Mouse (Mus musculus): ENCODE data around the gene Nos3. TPM values are rescaled to one million over a fixed set of nuclear protein-coding genes. Genes with fewer than 3 reads are reported as not detected.
A peak's percentile ranks its signal among the peaks of the same experiment; 100 is the strongest.

The Nos3 gene
- polyA plus RNA-seq, 1 experiment, result 10.2 TPM

- Histone ChIP-seq H3K27ac (replicated peaks; ENCODE audit: low read depth, low read length) (no peak overlapping the region), H3K4me3 (ENCODE audit: insufficient read depth, low read depth, low read length) (no peak overlapping the region), H3K4me1 (ENCODE audit: control insufficient read depth, insufficient read depth, insufficient read length, low read length) (peaks cover 7% of the 10 kb centered on the region)
These were observed 14.1 kb downstream of the Nos3 start for GRCm38 (mm10) chr5:24378700-24379099.

DNA sequence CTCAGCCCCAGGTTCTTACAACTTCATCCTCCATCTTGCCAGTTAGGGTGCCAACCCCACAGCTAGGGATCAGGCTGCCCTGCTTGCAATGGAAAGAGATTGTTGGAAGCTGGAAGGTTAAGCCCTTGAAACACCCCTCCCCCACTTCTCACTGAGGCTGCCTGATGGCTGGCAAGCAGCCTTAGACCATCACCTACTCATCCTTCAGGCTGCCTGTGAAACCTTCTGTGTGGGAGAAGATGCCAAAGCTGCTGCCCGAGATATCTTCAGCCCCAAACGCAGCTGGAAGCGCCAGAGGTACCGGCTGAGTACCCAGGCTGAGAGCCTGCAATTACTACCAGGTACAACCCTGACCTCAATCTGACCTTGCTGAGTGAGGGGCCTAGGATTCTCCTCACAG lies 14.9 kb downstream of the Nos3 start:
- Histone ChIP-seq H3K4me1 (ENCODE audit: control insufficient read depth, insufficient read depth, insufficient read length, low read length) (peaks cover 10% of the 10 kb centered on the region), H3K4me3 (ENCODE audit: insufficient read depth, low read depth, low read length) (no peak overlapping the region), H3K27ac (replicated peaks; ENCODE audit: low read depth, low read length) (no peak overlapping the region)

DNA sequence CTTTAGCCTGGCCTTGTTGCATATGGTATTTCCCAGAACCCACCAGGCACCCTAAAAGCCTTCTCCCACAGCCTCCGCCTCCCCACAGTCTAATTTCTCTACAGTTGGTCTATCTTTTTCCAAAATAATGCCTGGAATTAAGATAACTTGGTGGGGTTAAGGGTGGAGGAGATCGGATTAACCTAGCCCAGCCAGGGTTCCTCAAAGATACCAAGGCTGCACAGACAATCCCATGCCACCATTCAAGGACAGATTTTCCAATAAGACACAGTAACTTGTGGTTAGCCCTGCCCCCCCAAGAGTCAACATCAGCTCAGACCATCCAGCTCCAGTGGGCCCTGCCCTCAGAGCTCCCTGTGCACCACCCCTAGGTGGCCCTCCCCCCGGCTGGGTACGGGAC lies 15.9 kb downstream of the Nos3 start:
- Histone ChIP-seq H3K27ac (replicated peaks; ENCODE audit: low read depth, low read length) (no peak overlapping the region), H3K4me1 (ENCODE audit: control insufficient read depth, insufficient read depth, insufficient read length, low read length) (peaks cover 15% of the 10 kb centered on the region), H3K4me3 (ENCODE audit: insufficient read depth, low read depth, low read length) (no peak overlapping the region)

GRCm38 (mm10) chr5:24381486-24381885 lies 16.9 kb downstream of the Nos3 start:
- Histone ChIP-seq H3K4me1 (ENCODE audit: control insufficient read depth, insufficient read depth, insufficient read length, low read length) (peaks cover 15% of the 10 kb centered on the region), H3K27ac (replicated peaks; ENCODE audit: low read depth, low read length) (no peak overlapping the region), H3K4me3 (ENCODE audit: insufficient read depth, low read depth, low read length) (no peak overlapping the region)

GRCm38 (mm10) chr5:24381988-24382387 lies 17.4 kb downstream of the Nos3 start:
- no peak overlapping the region for H3K27ac ChIP-seq (replicated peaks; ENCODE audit: low read depth, low read length)
- H3K4me1 ChIP-seq (ENCODE audit: control insufficient read depth, insufficient read depth, insufficient read length, low read length), result peaks cover 16% of the 10 kb centered on the region
- H3K4me3 ChIP-seq (ENCODE audit: insufficient read depth, low read depth, low read length), result no peak overlapping the region

GRCm38 (mm10) chr5:24383026-24383859 lies 18.6 kb downstream of the Nos3 start:
- Histone ChIP-seq H3K4me1 (ENCODE audit: control insufficient read depth, insufficient read depth, insufficient read length, low read length) (peaks cover 18% of the 10 kb centered on the region), H3K4me3 (ENCODE audit: insufficient read depth, low read depth, low read length) (peak overlapping the region; percentile 53), H3K27ac (replicated peaks; ENCODE audit: low read depth, low read length) (peak overlapping the region; percentile 70)

- Histone ChIP-seq H3K27ac (replicated peaks; ENCODE audit: low read depth, low read length) (peak overlapping the region; percentile 84), H3K4me1 (ENCODE audit: control insufficient read depth, insufficient read depth, insufficient read length, low read length) (peaks cover 19% of the 10 kb centered on the region), H3K4me3 (ENCODE audit: insufficient read depth, low read depth, low read length) (no peak overlapping the region)
These were observed 19.8 kb downstream of the Nos3 start for GRCm38 (mm10) chr5:24384407-24384806.

- Histone ChIP-seq H3K27ac (replicated peaks; ENCODE audit: low read depth, low read length) (no peak overlapping the region), H3K4me1 (ENCODE audit: control insufficient read depth, insufficient read depth, insufficient read length, low read length) (peaks cover 20% of the 10 kb centered on the region)
These were observed 20.8 kb downstream of the Nos3 start for GRCm38 (mm10) chr5:24385374-24385773.

GRCm38 (mm10) chr5:24385887-24386550 lies 21.4 kb downstream of the Nos3 start:
- Histone ChIP-seq H3K4me1 (ENCODE audit: control insufficient read depth, insufficient read depth, insufficient read length, low read length) (peaks cover 20% of the 10 kb centered on the region), H3K4me3 (ENCODE audit: insufficient read depth, low read depth, low read length) (no peak overlapping the region), H3K27ac (replicated peaks; ENCODE audit: low read depth, low read length) (no peak overlapping the region)

More at GRCm38 (mm10) chr5:24385374-24385773, 20.8 kb downstream of the Nos3 start:
- H3K4me3 ChIP-seq (ENCODE audit: insufficient read depth, low read depth, low read length), result no peak overlapping the region

- Histone ChIP-seq H3K4me1 (ENCODE audit: control insufficient read depth, insufficient read depth, insufficient read length, low read length) (peaks cover 20% of the 10 kb centered on the region), H3K27ac (replicated peaks; ENCODE audit: low read depth, low read length) (no peak overlapping the region), H3K4me3 (ENCODE audit: insufficient read depth, low read depth, low read length) (peak overlapping the region; percentile 48)
These were observed 22.9 kb downstream of the Nos3 start for GRCm38 (mm10) chr5:24387264-24388241.

DNA sequence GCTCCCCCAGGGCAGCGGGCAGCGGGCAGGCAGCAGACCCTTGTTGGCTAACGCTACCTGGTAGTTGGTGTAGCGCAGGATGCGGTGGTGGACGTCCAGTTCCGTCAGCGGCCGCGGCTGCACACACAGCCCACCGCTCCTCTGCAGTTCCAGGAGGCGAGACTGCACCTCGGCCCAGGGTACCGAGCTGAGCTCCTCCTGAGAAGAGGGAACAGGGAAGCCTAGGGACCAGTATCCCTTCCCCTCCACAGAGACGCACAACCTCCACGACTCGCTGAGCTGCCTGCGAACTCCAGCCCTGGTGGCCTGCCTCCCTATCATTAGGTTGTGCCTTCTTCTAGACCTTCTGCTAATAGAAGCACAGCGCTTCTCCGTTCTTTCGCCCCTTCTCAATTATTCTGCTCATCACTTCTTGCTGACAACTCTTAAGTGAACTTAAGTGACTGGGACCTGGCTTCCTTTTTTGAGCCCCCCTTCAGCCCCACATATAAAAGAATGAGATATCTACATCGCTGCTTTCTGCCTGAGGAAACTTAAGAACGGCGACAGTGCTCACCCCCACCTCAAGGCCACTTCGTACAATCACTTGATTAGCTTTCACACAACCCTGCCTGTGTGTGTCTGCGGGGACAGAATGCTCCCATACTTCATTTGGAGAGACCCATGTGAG lies 23.8 kb downstream of the Nos3 start:
- Histone ChIP-seq H3K4me1 (ENCODE audit: control insufficient read depth, insufficient read depth, insufficient read length, low read length) (peaks cover 15% of the 10 kb centered on the region), H3K27ac (replicated peaks; ENCODE audit: low read depth, low read length) (no peak overlapping the region), H3K4me3 (ENCODE audit: insufficient read depth, low read depth, low read length) (peak overlapping the region; percentile 48)

DNA sequence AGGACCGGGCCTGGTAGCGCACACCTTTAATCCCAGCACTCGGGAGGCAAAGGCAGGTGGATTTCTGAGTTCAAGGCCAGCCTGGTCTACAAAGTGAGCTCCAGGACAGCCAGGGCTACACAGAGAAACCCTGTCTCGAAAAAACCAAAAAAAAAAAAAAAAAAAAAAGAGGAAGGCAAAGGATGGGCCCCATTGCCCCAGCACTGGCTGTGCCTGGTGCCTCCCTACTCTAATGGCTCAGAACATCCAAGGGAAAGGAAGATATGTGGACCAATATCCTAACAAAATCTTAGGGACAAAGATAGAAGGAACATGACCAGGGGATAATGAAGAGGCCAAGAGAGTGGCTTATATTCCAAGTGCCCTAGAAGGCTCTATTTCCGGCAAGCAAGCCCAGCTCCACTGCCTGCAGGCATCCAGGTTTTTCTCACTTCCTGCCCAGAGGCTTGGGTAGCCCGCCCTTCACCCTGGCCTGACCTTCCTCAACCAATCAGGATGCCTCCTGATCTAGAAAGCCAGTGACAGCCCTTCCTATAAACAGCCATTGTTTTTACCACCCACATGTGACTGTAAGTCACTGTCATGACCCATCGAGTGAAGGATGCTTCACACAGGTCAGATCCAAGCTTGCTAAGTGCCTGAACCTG lies 24.5 kb downstream of the Nos3 start:
- Histone ChIP-seq H3K27ac (replicated peaks; ENCODE audit: low read depth, low read length) (no peak overlapping the region; the same call in 1 of the 2 replicates), H3K4me3 (ENCODE audit: insufficient read depth, low read depth, low read length) (no peak overlapping the region), H3K4me1 (ENCODE audit: control insufficient read depth, insufficient read depth, insufficient read length, low read length) (peaks cover 10% of the 10 kb centered on the region)

- Histone ChIP-seq H3K4me1 (ENCODE audit: control insufficient read depth, insufficient read depth, insufficient read length, low read length) (peaks cover 10% of the 10 kb centered on the region), H3K27ac (replicated peaks; ENCODE audit: low read depth, low read length) (no peak overlapping the region; the same call in 1 of the 2 replicates)
These were observed 25.0 kb downstream of the Nos3 start for GRCm38 (mm10) chr5:24389658-24390020.

DNA sequence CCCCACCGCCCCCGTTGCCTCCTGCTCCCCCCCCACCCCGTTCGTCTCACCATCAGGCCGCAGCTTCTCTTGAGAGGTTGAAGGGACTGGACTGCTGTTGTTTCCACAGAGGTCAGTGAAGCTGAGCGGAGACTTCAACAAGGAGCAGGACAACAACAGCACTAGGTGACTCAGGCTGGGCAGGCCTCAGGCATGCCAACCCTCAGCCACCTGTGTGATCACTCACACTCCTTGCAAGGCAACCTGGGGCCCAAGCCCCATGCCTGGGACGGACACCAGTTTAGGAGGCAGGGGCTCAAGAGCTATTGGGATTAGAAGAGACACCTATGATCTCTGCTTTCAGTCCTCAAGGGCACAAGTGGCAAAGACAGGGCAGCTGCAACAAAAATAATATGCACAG lies 27.3 kb downstream of the Nos3 start, which contains the start of gene Atg9b:
Atg9b (minus strand) TSS at position 280 of the 400 bp plus-strand sequence.
- H3K4me3 ChIP-seq (ENCODE audit: insufficient read depth, low read depth, low read length), result no peak within 1 kb of the TSS
- H3K4me1 ChIP-seq (ENCODE audit: control insufficient read depth, insufficient read depth, insufficient read length, low read length), result peaks cover 5% of the 10 kb centered on the region
- H3K27ac ChIP-seq (replicated peaks; ENCODE audit: low read depth, low read length), result no peak within 1 kb of the TSS

More at GRCm38 (mm10) chr5:24389658-24390020, 25.0 kb downstream of the Nos3 start:
- H3K4me3 ChIP-seq (ENCODE audit: insufficient read depth, low read depth, low read length), result no peak overlapping the region

Measured in brown adipose tissue, adult 24 weeks (tissue).